Mouse (Mus musculus) ES-E14 (cell line): Measurements from ENCODE around the gene Slc4a10. TPM values are rescaled to one million over a fixed set of nuclear protein-coding genes. Genes with fewer than 3 reads are reported as not detected.

Experiments used
- DNase-seq: peaks from one replicate; pipeline ENCODE4 v3.0.0-alpha.2; 2013; ENCODE audit warnings: low read depth, low spot score
- H3K27ac ChIP-seq: 2 replicates; pipeline ENCODE4 v1.5.1; 2012; ENCODE audit warnings: low read depth, mild to moderate bottlenecking, low read length, moderate library complexity, mixed read lengths; ENCODE audit not compliant: poor library complexity, insufficient read depth, severe bottlenecking
- H3K36me3 ChIP-seq: 2 replicates; pipeline ENCODE4 v1.6.1; 2012; ENCODE audit warnings: mild to moderate bottlenecking, low read length, moderate library complexity, mixed read lengths; ENCODE audit not compliant: control insufficient read depth, poor library complexity, insufficient read depth, severe bottlenecking
- H3K4me1 ChIP-seq, 2 experiments: fragments of 150-350 bp in 1 of 2; sonication (generic) in 1 of 2; 2 replicates each; pipeline ENCODE4 v1.6.1; 2012; ENCODE audit warnings: low read length in 2 of 2, mild to moderate bottlenecking in 1 of 2, mixed read lengths in 1 of 2; ENCODE audit not compliant: control insufficient read depth in 2 of 2, insufficient read depth in 2 of 2, poor library complexity in 1 of 2
- H3K4me3 ChIP-seq, 2 experiments: fragments of 150-350 bp in 1 of 2; sonication (generic) in 1 of 2; 2 replicates each; pipeline ENCODE4 v1.5.1; 2012; ENCODE audit warnings: low read length in 2 of 2, low read depth in 1 of 2, mild to moderate bottlenecking in 1 of 2, mixed read lengths in 1 of 2; ENCODE audit not compliant: insufficient read depth in 1 of 2, poor library complexity in 1 of 2, severe bottlenecking in 1 of 2
- H3K9ac ChIP-seq: 2 replicates; pipeline ENCODE4 v1.6.1; 2012; ENCODE audit warnings: low read depth, mild to moderate bottlenecking, low read length, mixed read lengths; ENCODE audit not compliant: poor library complexity, insufficient read depth, severe bottlenecking
- H3K9me3 ChIP-seq: fragments of 150-350 bp; sonication (generic); 2 replicates; pipeline ENCODE4 v1.6.1; 2012; ENCODE audit warnings: low read depth, mild to moderate bottlenecking, low read length; ENCODE audit not compliant: control insufficient read depth, insufficient read depth
- CHD2 ChIP-seq: IDR thresholded peaks from 2 replicates; pipeline ENCODE4 v1.6.1; 2014; ENCODE audit warnings: mild to moderate bottlenecking, low read depth, low read length, inconsistent platforms
- HCFC1 ChIP-seq: IDR thresholded peaks from 2 replicates; pipeline ENCODE4 v1.6.1; 2012; ENCODE audit warnings: low read length, inconsistent platforms, borderline replicate concordance; ENCODE audit not compliant: insufficient read depth
- MAFK ChIP-seq: IDR thresholded peaks from 2 replicates; pipeline ENCODE4 v1.6.1; 2014; ENCODE audit warnings: mild to moderate bottlenecking, low read depth, low read length, inconsistent platforms; ENCODE audit not compliant: insufficient read depth
- ZC3H11A ChIP-seq: IDR thresholded peaks from 2 replicates; pipeline ENCODE4 v1.6.1; 2012; ENCODE audit warnings: low read depth, mild to moderate bottlenecking, inconsistent platforms, low read length, borderline replicate concordance
- ZNF384 ChIP-seq: IDR thresholded peaks from 2 replicates; pipeline ENCODE4 v1.6.1; 2012; ENCODE audit warnings: low read depth, low read length, inconsistent platforms
- in situ Hi-C, 2 experiments: fragments of 600-800 bp; cut with MboI; formaldehyde crosslinking; loops; one replicate each; pipeline ENCODE4 v1.15.1; 2025; ENCODE audit warnings: low sequenced_read_pairs in 2 of 2, inconsistent platforms in 1 of 2; ENCODE audit not compliant: unreplicated experiment in 2 of 2
- total RNA-seq: library from RNA; depleted of rRNA; stranded (reverse); fragments of 300-350 nt; gene quantifications from 2 replicates; pipeline ENCODE4 v1.2.3, GENCODE M21; 2012

Gene Slc4a10
- total RNA-seq, 1 experiment: 0.13 TPM

- TF ChIP-seq MAFK (no peak), CHD2 (no peak), ZC3H11A (no peak), HCFC1 (no peak), ZNF384 (no peak)
- in situ Hi-C loops: no loop called here
Measured at GRCm38 (mm10) chr2:62231271-62231670, 185.0 kb downstream of the Slc4a10 start.

GRCm38 (mm10) chr2:62244167-62244566, 197.9 kb downstream of the Slc4a10 start:
- H3K9ac ChIP-seq: no peak overlapping the region
- H3K36me3 ChIP-seq: no peaks in the 10 kb centered on the region
- TF ChIP-seq CHD2: no peak
- in situ Hi-C loops: no loop called here
- no peaks in the 10 kb centered on the region for H3K9me3 ChIP-seq
- no peak overlapping the region for H3K27ac ChIP-seq
- no peak for DNase-seq
- H3K4me3 ChIP-seq: no peak overlapping the region
- H3K4me1 ChIP-seq: no peaks in the 10 kb centered on the region

More at GRCm38 (mm10) chr2:62231271-62231670, 185.0 kb downstream of the Slc4a10 start:
- H3K9me3 ChIP-seq: no peaks in the 10 kb centered on the region
- H3K4me1 ChIP-seq: no peaks in the 10 kb centered on the region
- no peaks in the 10 kb centered on the region for H3K36me3 ChIP-seq
- H3K4me3 ChIP-seq: no peak overlapping the region
- H3K9ac ChIP-seq: no peak overlapping the region
- DNase-seq: no peak
- H3K27ac ChIP-seq: no peak overlapping the region

DNA sequence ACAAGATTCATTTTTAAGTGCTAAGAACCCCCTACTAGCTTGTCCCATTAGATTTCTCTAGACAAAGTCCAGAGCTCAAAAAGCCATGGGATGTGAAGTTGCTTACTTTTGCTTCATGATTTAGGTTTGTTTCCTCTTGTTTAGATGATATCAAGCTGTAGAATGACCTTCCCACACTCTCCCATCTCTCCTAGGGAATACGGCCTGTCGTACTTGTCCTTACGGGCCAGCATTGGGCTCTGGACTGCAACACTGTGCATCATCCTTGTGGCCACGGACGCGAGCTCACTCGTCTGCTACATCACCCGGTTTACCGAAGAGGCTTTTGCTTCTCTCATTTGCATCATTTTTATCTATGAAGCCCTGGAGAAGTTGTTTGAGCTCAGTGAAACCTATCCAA, 222.2 kb downstream of the Slc4a10 start:
- Histone ChIP-seq H3K9me3 (no peaks in the 10 kb centered on the region), H3K27ac (no peak overlapping the region), H3K4me3 (no peak overlapping the region), H3K36me3 (no peaks in the 10 kb centered on the region), H3K4me1 (no peaks in the 10 kb centered on the region), H3K9ac (no peak overlapping the region)
- no peak for DNase-seq
- no peak for TF ChIP-seq MAFK
- TF ChIP-seq HCFC1: no peak
- TF ChIP-seq CHD2: no peak
- TF ChIP-seq ZNF384: no peak
- no peak for TF ChIP-seq ZC3H11A
- in situ Hi-C loops: no loop called here

DNA sequence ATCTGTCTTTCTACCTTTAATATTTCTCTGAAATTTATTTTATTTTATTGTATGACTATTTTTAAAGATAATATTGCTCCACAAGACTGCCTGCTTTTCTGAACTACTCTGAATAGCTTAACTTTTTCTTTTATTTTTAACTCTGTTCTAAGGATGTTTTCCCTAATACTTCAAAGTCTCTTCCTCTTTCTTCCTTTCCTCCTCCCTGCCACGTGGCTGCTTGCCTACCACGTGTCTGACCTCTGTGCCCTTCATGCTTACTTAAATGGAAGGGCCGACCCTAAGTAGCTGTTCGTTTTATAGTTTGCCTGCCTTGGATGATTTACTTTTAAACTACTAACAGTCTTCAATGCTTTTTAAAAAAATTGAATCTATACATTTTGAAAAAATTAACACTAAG, 225.6 kb downstream of the Slc4a10 start:
- Histone ChIP-seq H3K27ac (no peak overlapping the region), H3K36me3 (no peaks in the 10 kb centered on the region), H3K4me3 (no peak overlapping the region), H3K9ac (no peak overlapping the region), H3K4me1 (no peaks in the 10 kb centered on the region), H3K9me3 (no peaks in the 10 kb centered on the region)
- in situ Hi-C loops: no loop called here
- TF ChIP-seq ZC3H11A (no peak), ZNF384 (no peak), MAFK (no peak), CHD2 (no peak), HCFC1 (no peak)
- no peak for DNase-seq

DNA sequence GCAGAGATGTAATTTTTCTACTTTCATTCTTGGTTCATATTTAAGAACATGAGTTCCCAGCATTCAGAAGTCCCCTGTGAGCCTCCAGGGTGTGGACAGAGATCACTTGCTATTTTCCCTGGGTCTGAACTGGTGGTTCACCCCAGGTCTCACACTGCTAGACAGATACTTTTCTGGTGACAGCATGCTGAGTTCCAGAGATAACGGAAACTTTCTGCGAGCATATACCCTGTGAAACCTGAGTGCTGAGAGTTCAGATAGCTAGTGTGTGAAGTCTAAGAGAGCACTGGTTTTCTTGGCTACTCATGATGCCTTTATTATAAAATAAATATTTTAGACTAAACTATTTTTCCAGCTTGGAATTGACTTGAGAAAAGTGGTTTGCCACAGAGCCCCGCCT, 232.5 kb downstream of the Slc4a10 start:
- no peak overlapping the region for H3K27ac ChIP-seq
- H3K36me3 ChIP-seq: no peaks in the 10 kb centered on the region
- no peak overlapping the region for H3K4me3 ChIP-seq
- TF ChIP-seq HCFC1: no peak
- TF ChIP-seq ZNF384: no peak
- no peak for TF ChIP-seq MAFK
- TF ChIP-seq ZC3H11A: no peak
- no peak for TF ChIP-seq CHD2
- no peaks in the 10 kb centered on the region for H3K9me3 ChIP-seq
- DNase-seq: no peak
- H3K9ac ChIP-seq: no peak overlapping the region
- no peaks in the 10 kb centered on the region for H3K4me1 ChIP-seq
- in situ Hi-C loops: no loop called here
